Mouse (Mus musculus) E14TG2a.4 (cell line): ENCODE results near the gene Ceacam16.

Experiments
- CTCF ChIP-seq: conservative IDR thresholded peaks from 2 replicates; pipeline ENCODE4 v1.5.1; 2014; ENCODE audit warnings: low read length
- NANOG ChIP-seq: IDR thresholded peaks from 2 replicates; pipeline ENCODE4 v1.6.1; 2014; ENCODE audit warnings: borderline replicate concordance, low read length, mixed read lengths
- POU5F1 ChIP-seq: IDR thresholded peaks from 2 replicates; pipeline ENCODE4 v1.6.1; 2014; ENCODE audit warnings: low read length, borderline replicate concordance

DNA sequence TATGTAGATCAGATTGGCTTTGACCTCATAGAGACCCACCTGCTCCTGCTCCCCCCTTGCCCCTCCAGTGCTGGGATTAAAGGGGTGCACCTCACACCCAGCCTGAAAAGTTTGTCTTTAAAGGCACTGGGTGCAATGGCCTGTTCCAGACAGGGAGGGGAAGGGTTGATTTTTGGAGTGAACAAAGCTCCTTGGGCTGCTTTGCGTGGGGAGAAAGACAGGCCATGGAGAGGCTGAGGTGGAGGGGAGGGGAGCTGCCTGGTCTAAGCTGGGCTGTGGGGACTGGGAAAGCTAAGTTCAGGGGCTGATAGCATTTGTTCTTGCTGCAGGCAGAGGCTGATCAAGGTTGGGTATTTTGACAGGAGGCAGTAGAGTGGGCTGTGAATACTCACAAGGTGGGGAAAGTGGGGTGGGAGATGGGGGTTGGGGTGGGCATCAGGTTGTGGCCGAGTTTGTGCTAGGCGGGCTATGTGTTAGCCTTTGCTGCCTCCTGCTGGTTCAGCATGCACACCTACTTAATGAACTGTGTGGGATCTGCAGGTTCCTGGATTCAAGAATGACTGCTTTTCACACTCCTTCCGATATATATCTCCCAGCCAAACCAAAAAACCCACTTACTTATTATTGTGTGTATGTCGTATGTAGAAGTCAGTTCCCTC, 11.0 kb upstream of the Ceacam16 start:
- no peak for TF ChIP-seq CTCF
- no peak for TF ChIP-seq POU5F1
- no peak for TF ChIP-seq NANOG
